Mouse (Mus musculus): Measurements from ENCODE around the gene Was.

GRCm38 (mm10) chrX:8117264-8117663 lies 27.0 kb upstream of the Was start:
- TF ChIP-seq POLR2A (IDR thresholded peaks at IDR 0.05; ENCODE audit: insufficient read length, low read depth) = no peak
- TF ChIP-seq TCF12 (IDR thresholded peaks at IDR 0.05; ENCODE audit: insufficient read depth, poor library complexity, severe bottlenecking) = no peak
- TF ChIP-seq POLR2AphosphoS2 (IDR thresholded peaks at IDR 0.05; ENCODE audit: insufficient read length, low read depth) = no peak
- TF ChIP-seq USF1 (IDR thresholded peaks at IDR 0.05; ENCODE audit: low read depth) = no peak
- TF ChIP-seq MAX (IDR thresholded peaks at IDR 0.05; ENCODE audit: low read depth) = no peak
- TF ChIP-seq E2F4 (IDR thresholded peaks at IDR 0.05; ENCODE audit: insufficient read depth) = no peak
- TF ChIP-seq MYOG (IDR thresholded peaks at IDR 0.05; ENCODE audit: control insufficient read depth in 1 of 3, insufficient read depth in 1 of 3, insufficient read length in 2 of 3, low read depth in 2 of 3) = no peak
- TF ChIP-seq CEBPB (IDR thresholded peaks at IDR 0.05; ENCODE audit: insufficient read depth, poor library complexity, severe bottlenecking) = no peak
- TF ChIP-seq TCF3 (IDR thresholded peaks at IDR 0.05; ENCODE audit: insufficient read length, low read depth) = no peak
- no peak for TF ChIP-seq MYOD1 (IDR thresholded peaks at IDR 0.05; ENCODE audit: control insufficient read depth in 1 of 3, insufficient read length in 2 of 3, low read depth in 2 of 3)
- TF ChIP-seq REST (IDR thresholded peaks at IDR 0.05; ENCODE audit: insufficient read depth, insufficient read length) = no peak

Data from myocyte (in vitro differentiated cells).